Mouse (Mus musculus) E14TG2a.4 (cell line): Measurements from ENCODE around the gene Prpsap1.

ENCODE experiments used
- CTCF ChIP-seq: conservative IDR thresholded peaks from 2 replicates; pipeline ENCODE4 v1.5.1; 2014; ENCODE audit warnings: low read length
- NANOG ChIP-seq: IDR thresholded peaks from 2 replicates; pipeline ENCODE4 v1.6.1; 2014; ENCODE audit warnings: borderline replicate concordance, low read length, mixed read lengths
- POU5F1 ChIP-seq: IDR thresholded peaks from 2 replicates; pipeline ENCODE4 v1.6.1; 2014; ENCODE audit warnings: low read length, borderline replicate concordance

DNA sequence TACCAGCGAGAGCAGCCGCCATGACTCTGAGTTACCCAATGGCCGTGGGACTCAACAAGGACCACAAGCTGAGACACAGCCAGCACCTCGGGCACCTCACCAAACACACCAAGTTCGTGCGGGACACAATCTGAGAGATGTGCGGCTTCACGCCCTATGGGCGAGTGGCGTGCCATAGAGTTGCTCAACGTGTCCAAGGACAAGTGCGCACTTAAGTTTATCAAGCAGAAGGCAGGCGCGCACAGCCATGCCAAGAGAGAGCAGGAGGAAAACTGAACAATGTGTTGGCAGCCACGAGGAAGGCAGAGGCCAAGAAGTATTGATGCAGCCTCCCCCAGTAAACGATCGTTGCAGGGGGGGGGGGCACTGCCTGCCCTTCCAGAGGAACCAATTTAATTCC is 10.5 kb upstream of the Prpsap1 start:
- TF ChIP-seq CTCF (no peak), NANOG (no peak), POU5F1 (no peak)
